Mouse (Mus musculus) cerebellum, adult 2 months (tissue): ENCODE results near the gene Grin3b.

ENCODE experiments used
- CTCF ChIP-seq: fragments of 200-500 bp; IDR thresholded peaks from 2 replicates; pipeline ENCODE4 v1.5.1; 2011; ENCODE audit warnings: low read depth, mild to moderate bottlenecking, control low read depth, low read length, moderate library complexity, borderline replicate concordance; ENCODE audit not compliant: insufficient read depth
- POLR2A ChIP-seq: fragments of 200-500 bp; IDR thresholded peaks from 2 replicates; pipeline ENCODE4 v1.6.1; 2011; ENCODE audit warnings: low read length, control low read depth, borderline replicate concordance; ENCODE audit not compliant: insufficient read depth

DNA sequence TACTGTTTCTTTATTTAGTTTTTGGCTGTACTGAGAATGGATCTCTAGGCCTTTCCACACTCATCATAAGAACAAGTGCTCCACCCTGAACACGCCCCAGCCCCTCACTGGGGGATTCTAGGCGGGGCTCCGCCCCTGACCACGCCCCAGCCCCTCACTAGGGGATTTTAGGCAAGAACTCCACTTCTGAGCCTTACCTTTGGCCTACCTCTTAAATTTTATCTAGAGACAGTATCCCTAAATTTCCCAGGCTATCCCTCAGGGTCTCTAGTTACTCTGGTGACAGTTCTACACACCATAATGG is 54.5 kb downstream of the Grin3b start:
- no peak for TF ChIP-seq CTCF
- TF ChIP-seq POLR2A: no peak
